Mouse (Mus musculus): ENCODE results near the gene Rbpjl. TPM values are rescaled to one million over a fixed set of nuclear protein-coding genes. Genes with fewer than 3 reads are reported as not detected.
A peak's percentile ranks its signal among the peaks of the same experiment; 100 is the strongest.

Gene Rbpjl
- polyA plus RNA-seq, 1 experiment = 86.8 TPM

- TF ChIP-seq CTCF (IDR thresholded peaks at IDR 0.05; ENCODE audit: insufficient read depth, low read length) = no peak
- TF ChIP-seq POLR2A (IDR thresholded peaks at IDR 0.05; ENCODE audit: borderline replicate concordance, extremely low read depth, low read depth, low read length) = peak; percentile 22; the same call in 1 of the 2 replicates
- no peak for DNase-seq
- H3K4me3 ChIP-seq (replicated peaks; ENCODE audit: extremely low read depth, low read depth, low read length) = no peak overlapping the region
- H3K4me1 ChIP-seq (ENCODE audit: control insufficient read depth, insufficient read depth, low read length) = peaks cover 1% of the 10 kb centered on the region; the same call in 1 of the 2 replicates
- 39% methylated on average over 5 of the region's 5 CpGs for WGBS
These were observed 37.4 kb downstream of the Rbpjl start for GRCm38 (mm10) chr2:164440314-164440713.

GRCm38 (mm10) chr2:164441155-164441554 is 38.2 kb downstream of the Rbpjl start:
- no peak for DNase-seq
- peak overlapping the region; percentile 68 for H3K4me3 ChIP-seq (replicated peaks; ENCODE audit: extremely low read depth, low read depth, low read length)
- 41% methylated on average over 8 of the region's 8 CpGs for WGBS
- no peaks in the 10 kb centered on the region; the same call in 1 of the 2 replicates for H3K4me1 ChIP-seq (ENCODE audit: control insufficient read depth, insufficient read depth, low read length)
- TF ChIP-seq CTCF (IDR thresholded peaks at IDR 0.05; ENCODE audit: insufficient read depth, low read length) (no peak), POLR2A (IDR thresholded peaks at IDR 0.05; ENCODE audit: borderline replicate concordance, extremely low read depth, low read depth, low read length) (no peak)

GRCm38 (mm10) chr2:164441731-164442130 is 38.8 kb downstream of the Rbpjl start:
- peak overlapping the region; percentile 68 for H3K4me3 ChIP-seq (replicated peaks; ENCODE audit: extremely low read depth, low read depth, low read length)
- no peaks in the 10 kb centered on the region; the same call in 1 of the 2 replicates for H3K4me1 ChIP-seq (ENCODE audit: control insufficient read depth, insufficient read depth, low read length)

GRCm38 (mm10) chr2:164442315-164443050 is 39.5 kb downstream of the Rbpjl start:
- DNase-seq = no peak
- peak; percentile 22; the same call in 1 of the 2 replicates for TF ChIP-seq POLR2A (IDR thresholded peaks at IDR 0.05; ENCODE audit: borderline replicate concordance, extremely low read depth, low read depth, low read length)
- no peak for TF ChIP-seq CTCF (IDR thresholded peaks at IDR 0.05; ENCODE audit: insufficient read depth, low read length)
- WGBS = 6% methylated on average over 29 of the region's 29 CpGs
- Histone ChIP-seq H3K4me1 (ENCODE audit: control insufficient read depth, insufficient read depth, low read length) (no peaks in the 10 kb centered on the region; the same call in 1 of the 2 replicates), H3K4me3 (replicated peaks; ENCODE audit: extremely low read depth, low read depth, low read length) (peak overlapping the region; percentile 68)

More at GRCm38 (mm10) chr2:164441731-164442130, 38.8 kb downstream of the Rbpjl start:
- DNase-seq = no peak
- TF ChIP-seq CTCF (IDR thresholded peaks at IDR 0.05; ENCODE audit: insufficient read depth, low read length) = no peak
- 38% methylated on average over 7 of the region's 7 CpGs for WGBS

GRCm38 (mm10) chr2:164443051-164443437 is 40.1 kb downstream of the Rbpjl start:
- peak; percentile 91 for DNase-seq
- WGBS = under 1% methylated on average over 26 of the region's 26 CpGs
- Histone ChIP-seq H3K4me1 (ENCODE audit: control insufficient read depth, insufficient read depth, low read length) (no peaks in the 10 kb centered on the region; the same call in 1 of the 2 replicates), H3K4me3 (replicated peaks; ENCODE audit: extremely low read depth, low read depth, low read length) (peak overlapping the region; percentile 68)
- no peak for TF ChIP-seq CTCF (IDR thresholded peaks at IDR 0.05; ENCODE audit: insufficient read depth, low read length)
- peak; percentile 98 for TF ChIP-seq POLR2A (IDR thresholded peaks at IDR 0.05; ENCODE audit: borderline replicate concordance, extremely low read depth, low read depth, low read length)

- TF ChIP-seq CTCF (IDR thresholded peaks at IDR 0.05; ENCODE audit: insufficient read depth, low read length) (no peak), POLR2A (IDR thresholded peaks at IDR 0.05; ENCODE audit: borderline replicate concordance, extremely low read depth, low read depth, low read length) (no peak)
- Histone ChIP-seq H3K4me3 (replicated peaks; ENCODE audit: extremely low read depth, low read depth, low read length) (peak within 1 kb of the TSS; percentile 68), H3K4me1 (ENCODE audit: control insufficient read depth, insufficient read depth, low read length) (no peaks in the 10 kb centered on the region; the same call in 1 of the 2 replicates)
- WGBS = 16% methylated on average over 18 of the region's 18 CpGs
- DNase-seq = no peak
These were observed 40.6 kb downstream of the Rbpjl start, which contains the start of gene Sdc4 for GRCm38 (mm10) chr2:164443460-164444000. Gene Sdc4, minus strand, starts transcription at chr2:164443887.

GRCm38 (mm10) chr2:164444701-164445100 is 41.8 kb downstream of the Rbpjl start:
- no peak for DNase-seq
- TF ChIP-seq POLR2A (IDR thresholded peaks at IDR 0.05; ENCODE audit: borderline replicate concordance, extremely low read depth, low read depth, low read length) = no peak
- Histone ChIP-seq H3K4me3 (replicated peaks; ENCODE audit: extremely low read depth, low read depth, low read length) (no peak overlapping the region), H3K4me1 (ENCODE audit: control insufficient read depth, insufficient read depth, low read length) (no peaks in the 10 kb centered on the region; the same call in 1 of the 2 replicates)
- 72% methylated on average over 2 of the region's 2 CpGs for WGBS

- TF ChIP-seq CTCF (IDR thresholded peaks at IDR 0.05; ENCODE audit: insufficient read depth, low read length) (no peak), POLR2A (IDR thresholded peaks at IDR 0.05; ENCODE audit: borderline replicate concordance, extremely low read depth, low read depth, low read length) (no peak)
- WGBS = 81% methylated on average over 3 of the region's 3 CpGs
These were observed 42.6 kb downstream of the Rbpjl start for GRCm38 (mm10) chr2:164445399-164446085.

GRCm38 (mm10) chr2:164446086-164446469 is 43.1 kb downstream of the Rbpjl start:
- DNase-seq = no peak
- no peaks in the 10 kb centered on the region; the same call in 1 of the 2 replicates for H3K4me1 ChIP-seq (ENCODE audit: control insufficient read depth, insufficient read depth, low read length)
- no peak for TF ChIP-seq POLR2A (IDR thresholded peaks at IDR 0.05; ENCODE audit: borderline replicate concordance, extremely low read depth, low read depth, low read length)
- no peak for TF ChIP-seq CTCF (IDR thresholded peaks at IDR 0.05; ENCODE audit: insufficient read depth, low read length)

More at GRCm38 (mm10) chr2:164445399-164446085, 42.6 kb downstream of the Rbpjl start:
- Histone ChIP-seq H3K4me3 (replicated peaks; ENCODE audit: extremely low read depth, low read depth, low read length) (no peak overlapping the region), H3K4me1 (ENCODE audit: control insufficient read depth, insufficient read depth, low read length) (no peaks in the 10 kb centered on the region; the same call in 1 of the 2 replicates)
- DNase-seq = no peak

More at GRCm38 (mm10) chr2:164446086-164446469, 43.1 kb downstream of the Rbpjl start:
- 71% methylated on average over 3 of the region's 3 CpGs for WGBS
- no peak overlapping the region for H3K4me3 ChIP-seq (replicated peaks; ENCODE audit: extremely low read depth, low read depth, low read length)

All from lung, adult 2 months (tissue).